Comparison of ENCODE assay signal across 1 mouse cellular context in the genomic region with DNA sequence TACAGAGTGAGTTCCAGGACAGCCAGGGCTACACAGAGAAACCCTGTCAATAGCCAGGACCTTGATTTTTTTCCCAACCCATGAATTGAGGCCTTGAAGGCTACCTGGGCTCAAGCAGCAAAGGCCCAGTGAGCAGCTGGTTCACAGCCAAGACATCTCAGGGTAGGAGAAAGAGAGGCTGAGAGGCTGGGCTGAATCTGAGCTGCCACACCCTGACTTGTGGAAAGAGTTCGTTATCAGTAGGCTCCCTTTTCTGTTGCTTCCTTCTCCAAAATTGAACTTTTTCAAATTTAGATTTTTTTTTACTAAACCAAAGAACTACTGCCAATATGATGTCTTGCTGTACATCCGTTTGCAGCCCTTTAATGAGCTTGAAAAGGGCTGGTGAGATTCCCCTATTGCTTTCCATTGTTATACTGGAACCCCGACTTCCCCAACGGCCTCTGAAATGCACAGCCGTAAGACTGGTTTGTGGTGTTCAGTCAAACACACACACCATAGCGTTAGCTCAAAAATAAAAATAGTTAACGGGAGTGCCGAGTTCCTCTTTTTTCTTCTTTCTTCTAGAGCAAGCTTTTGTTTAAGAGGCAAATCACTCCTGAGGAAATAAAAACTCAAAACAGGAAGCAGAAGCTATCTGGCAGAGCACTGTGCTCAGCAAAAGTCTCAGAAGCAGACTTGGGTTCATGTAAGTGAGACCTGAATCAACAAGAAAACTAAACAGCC.
TF ChIP-seq lines count a peak whose summit lies in the region.

No protein-coding gene starts in this region.

TF ChIP-seq in MEL, 35 proteins besides CTCF, POLR2A, EP300 and RAD21 (continued from another document):
- TF ChIP-seq SIN3A (IDR thresholded peaks at IDR 0.05; ENCODE audit: low read length) (peak; percentile 45; the same call in 1 of the 2 replicates), ZMIZ1 (IDR thresholded peaks at IDR 0.05; ENCODE audit: low read depth, low read length) (no peak), MAZ (IDR thresholded peaks at IDR 0.05; ENCODE audit: low read depth, low read length) (no peak), HCFC1 (IDR thresholded peaks at IDR 0.05; ENCODE audit: low read depth, low read length) (no peak), POLR2AphosphoS2 (IDR thresholded peaks at IDR 0.05; ENCODE audit: low read length) (no peak), CHD1 (IDR thresholded peaks at IDR 0.05; ENCODE audit: low read depth, low read length) (no peak), MXI1 (IDR thresholded peaks at IDR 0.05; ENCODE audit: low read depth, low read length) (peak; percentile 28; the same call in 1 of the 2 replicates), E2F4 (IDR thresholded peaks at IDR 0.05; ENCODE audit: borderline replicate concordance, low read depth, low read length) (no peak), KAT2A (conservative IDR thresholded peaks at IDR 0.05; ENCODE audit: low read depth, low read length) (no peak), GABPA (IDR thresholded peaks at IDR 0.05; ENCODE audit: low read depth, low read length) (no peak), MAX (IDR thresholded peaks at IDR 0.05; ENCODE audit: low read length) (no peak), TCF12 (IDR thresholded peaks at IDR 0.05; ENCODE audit: low read depth, low read length) (peak; percentile 75), GATA1 (IDR thresholded peaks at IDR 0.05; ENCODE audit: low read depth, low read length) (peak; percentile 84), TBP (IDR thresholded peaks at IDR 0.05; ENCODE audit: low read depth, low read length) (peak; percentile 55; the same call in 1 of the 2 replicates), ETS1 (IDR thresholded peaks at IDR 0.05; ENCODE audit: low read depth, low read length) (peak; percentile 48; the same call in 1 of the 2 replicates), MEF2A (IDR thresholded peaks at IDR 0.05; ENCODE audit: extremely low read depth, insufficient replicate concordance, low read depth, low read length, poor library complexity, severe bottlenecking) (no peak), RCOR1 (IDR thresholded peaks at IDR 0.05; ENCODE audit: low read depth, low read length) (peak; percentile 93), MAFK (IDR thresholded peaks at IDR 0.05; ENCODE audit: borderline replicate concordance, low read depth, low read length) (no peak), TAL1 (IDR thresholded peaks at IDR 0.05; ENCODE audit: low read length) (no peak; the same call in 1 of the 2 replicates), NRF1 (IDR thresholded peaks at IDR 0.05; ENCODE audit: insufficient read depth, low read depth, low read length, poor library complexity, severe bottlenecking) (no peak)
